ENCODE assay signal across 9 mouse cellular contexts in the genomic region with DNA sequence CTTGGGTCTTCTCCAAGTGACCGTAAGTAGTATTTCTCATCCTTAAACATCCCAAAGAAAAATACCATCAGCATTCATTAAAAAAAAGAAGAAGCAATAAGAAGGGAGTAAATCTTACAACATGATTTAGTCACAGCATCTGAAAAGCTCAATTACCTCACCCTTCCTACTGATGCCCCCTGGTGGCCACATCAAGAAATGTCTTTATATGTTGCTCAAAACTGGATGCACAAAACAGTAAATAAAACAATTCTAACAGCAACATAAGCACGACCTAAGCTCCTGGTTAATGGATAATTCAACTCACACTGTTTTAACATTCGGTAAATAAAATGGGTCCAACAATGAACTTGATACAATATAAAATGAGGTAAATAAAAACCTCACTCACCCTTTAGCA. TPM values are rescaled to one million over a fixed set of nuclear protein-coding genes. Genes with fewer than 3 reads are reported as not detected.
DNase-seq lines count a peak whose midpoint lies in the region; ATAC-seq and TF ChIP-seq lines count a peak whose summit lies in the region.
"Had no signal": no experiment of that assay in that cellular context is flagged by ENCODE, and none has a peak within 500 bp of the region (broad histone marks: within the 10 kb centered on the region; RNA-seq: fewer than 3 reads in every experiment).

No protein-coding gene starts in this region.

- 44% methylated on average over 3 of the region's 3 CpGs for WGBS in liver, embryonic 14.5 days (ENCODE audit: insufficient replicate concordance)

- no peaks in the 10 kb centered on the region; a peak in 1 of 4 replicates for H3K4me1 ChIP-seq in liver, embryonic 14.5 days (replicated peaks; ENCODE audit: control insufficient read depth in 2 of 2, insufficient read depth in 2 of 2, low read length in 1 of 2)
- H3K4me1 ChIP-seq: hindbrain, embryonic 15.5 days had no signal

- H3K9ac ChIP-seq in liver, embryonic 14.5 days (replicated peaks), result no peak overlapping the region
- H3K9ac ChIP-seq: hindbrain, embryonic 15.5 days had no signal

- no peak overlapping the region for H3K4me3 ChIP-seq in liver, embryonic 14.5 days (ENCODE audit: insufficient read depth in 1 of 2, low read depth in 2 of 2, low read length in 2 of 2)
- H3K4me3 ChIP-seq: hindbrain, embryonic 15.5 days had no signal

- TF ChIP-seq EP300 in liver, embryonic 14.5 days (IDR thresholded peaks at IDR 0.05; ENCODE audit: low read depth), result no peak

- peaks cover 4% of the 10 kb centered on the region; the same call in 1 of the 2 replicates for H3K36me3 ChIP-seq in liver, embryonic 14.5 days (replicated peaks; ENCODE audit: control insufficient read depth, insufficient read depth, low read depth)

- H3K9me3 ChIP-seq in liver, embryonic 14.5 days (ENCODE audit: control insufficient read depth, low read length), result no peaks in the 10 kb centered on the region
- H3K9me3 ChIP-seq: hindbrain, embryonic 15.5 days had no signal

- no peak overlapping the region for H3K4me2 ChIP-seq in liver, embryonic 14.5 days (ENCODE audit: low read depth)
- H3K4me2 ChIP-seq: hindbrain, embryonic 15.5 days had no signal

- H3K27me3 ChIP-seq in liver, embryonic 14.5 days (ENCODE audit: control insufficient read depth, insufficient read depth, low read length), result no peaks in the 10 kb centered on the region
- H3K27me3 ChIP-seq: hindbrain, embryonic 15.5 days had no signal

- no peak overlapping the region for H3K27ac ChIP-seq in liver, embryonic 14.5 days
- H3K27ac ChIP-seq: hindbrain, embryonic 15.5 days had no signal

- peak; percentile 51 for DNase-seq in gastrocnemius, adult 18-20 months (ENCODE audit: low spot score)
- DNase-seq in gastrocnemius, postnatal 36 days, result no peak
- peak; percentile 62 for DNase-seq in right cerebral cortex, adult 18-20 months
- no peak for DNase-seq in right cerebral cortex, postnatal 36 days (ENCODE audit: low spot score in 2 of 2)
- peak; percentile 50 for DNase-seq in c-Kit-positive CD71-negative TER-119-negative erythroid progenitor cells, embryonic 14.5 days (ENCODE audit: low read depth)
- peak in 1 of 3 experiments; percentile 49 for DNase-seq in liver, embryonic 14.5 days (ENCODE audit: low read depth in 3 of 3, low spot score in 3 of 3)
- DNase-seq in spleen, postnatal 4 days (ENCODE audit: low spot score in 2 of 2), result peak; percentile 32 to 74

- peak; percentile 73; the same call in 1 of the 2 replicates for TF ChIP-seq CTCF in liver, embryonic 14.5 days (IDR thresholded peaks at IDR 0.05; ENCODE audit: low read depth)

- peak; percentile 90 for ATAC-seq in granulocyte monocyte progenitor cell, adult 5-6 weeks (replicated peaks; ENCODE audit: poor library complexity, severe bottlenecking)
- ATAC-seq in liver, embryonic 14.5 days (ENCODE audit: insufficient read depth), result no peak

- intact Hi-C loops in gastrocnemius, postnatal 36 days (cut with DNase I), result no loop called here

RNA-seq across cellular contexts. Expression of gene Maip1, which starts 12.1 kb away (rescaled TPM):
- total RNA-seq in gastrocnemius, adult 18-20 months (2021), result 1 to 10 TPM; 7.9 to 8.1 TPM
- 1 to 10 TPM; 7.0 to 8.0 TPM for total RNA-seq in gastrocnemius, postnatal 36 days (2021)
- total RNA-seq in granulocyte monocyte progenitor cell, adult 5-6 weeks (2014; fragmentation: Nextera tagmentation), result 10.2 and 11.4 TPM in 2 replicates
- total RNA-seq in granulocyte monocyte progenitor cell, adult 5-6 weeks (2017), result 11.2 and 11.6 TPM in 2 replicates
- polyA plus RNA-seq in liver, embryonic 14.5 days (2012; rRNA removed), result 2.7 and 4.5 TPM in 2 replicates
- 7.9 and 8.4 TPM in 2 replicates for polyA plus RNA-seq in liver, embryonic 14.5 days (2014; fragmentation: Nextera tagmentation; extraction: Ambion mirVana)

RNA-seq across cellular contexts. Expression of gene Tyw5, which starts 12.8 kb away (rescaled TPM):
- total RNA-seq in gastrocnemius, adult 18-20 months (2021), result 1 to 10 TPM; 2.5 to 3.9 TPM
- total RNA-seq in gastrocnemius, postnatal 36 days (2021), result 1 to 10 TPM; 2.8 to 3.4 TPM
- total RNA-seq in granulocyte monocyte progenitor cell, adult 5-6 weeks (2014; fragmentation: Nextera tagmentation), result 18.5 and 22.7 TPM in 2 replicates
- 17.7 and 40.9 TPM in 2 replicates for total RNA-seq in granulocyte monocyte progenitor cell, adult 5-6 weeks (2017)
- 5.8 and 9.2 TPM in 2 replicates for polyA plus RNA-seq in liver, embryonic 14.5 days (2012; rRNA removed)
- polyA plus RNA-seq in liver, embryonic 14.5 days (2014; fragmentation: Nextera tagmentation; extraction: Ambion mirVana), result 9.9 and 11.4 TPM in 2 replicates

RNA-seq across cellular contexts. Expression of gene 1700066M21Rik, which starts 16.6 kb away (rescaled TPM):
- 1 to 10 TPM; 2.2 to 2.3 TPM for total RNA-seq in gastrocnemius, adult 18-20 months (2021)
- total RNA-seq in gastrocnemius, postnatal 36 days (2021), result 1 to 10 TPM; 1.6 to 2.0 TPM
- total RNA-seq in granulocyte monocyte progenitor cell, adult 5-6 weeks (2014; fragmentation: Nextera tagmentation), result 7.5 and 8.4 TPM in 2 replicates
- 17.8 and 18.5 TPM in 2 replicates for total RNA-seq in granulocyte monocyte progenitor cell, adult 5-6 weeks (2017)
- 2.9 and 4.3 TPM in 2 replicates for polyA plus RNA-seq in liver, embryonic 14.5 days (2012; rRNA removed)
- polyA plus RNA-seq in liver, embryonic 14.5 days (2014; fragmentation: Nextera tagmentation; extraction: Ambion mirVana), result 8.2 and 9.3 TPM in 2 replicates

Comparison
In these comparisons a context has a peak if more than half of its experiments do, and no peak if none do; other contexts are left out.
1. DNase-seq: peak in gastrocnemius, adult 18-20 months (single experiment), right cerebral cortex, adult 18-20 months (single experiment), c-Kit-positive CD71-negative TER-119-negative erythroid progenitor cells, embryonic 14.5 days (single experiment) and spleen, postnatal 4 days (2 of 2); none in gastrocnemius, postnatal 36 days (0 of 2) and right cerebral cortex, postnatal 36 days (0 of 2).